Mouse (Mus musculus) adrenal gland, postnatal 36 days (tissue): Measurements from ENCODE around the gene Pkd1l1. TPM values are rescaled to one million over a fixed set of nuclear protein-coding genes. Genes with fewer than 3 reads are reported as not detected.

ENCODE experiments used
- DNase-seq, 2 experiments: peaks; one replicate each; pipeline ENCODE4 v3.0.0; 2021; ENCODE audit warnings: mixed read lengths in 1 of 2
- total RNA-seq, 2 experiments: library from RNA; stranded (reverse); gene quantifications; 2 replicates each; pipeline ENCODE4 v1.2.3; 2021

Pkd1l1 gene
- total RNA-seq, 2 experiments from 2014 or later, result not detected

GRCm38 (mm10) chr11:8936431-8937110, 36.5 kb downstream of the Pkd1l1 start:
- DNase-seq, result no peak

GRCm38 (mm10) chr11:8916081-8916671, 56.9 kb downstream of the Pkd1l1 start:
- no peak for DNase-seq

GRCm38 (mm10) chr11:8882793-8883192, 90.3 kb downstream of the Pkd1l1 start:
- no peak for DNase-seq

- DNase-seq, result no peak
Measured at GRCm38 (mm10) chr11:8881521-8881920, 91.5 kb downstream of the Pkd1l1 start.

- peak in 1 of 2 experiments; percentile 8 for DNase-seq
Measured at GRCm38 (mm10) chr11:8870115-8870514, 103.0 kb downstream of the Pkd1l1 start.

- no peak for DNase-seq
Measured at GRCm38 (mm10) chr11:8866021-8866420, 107.0 kb downstream of the Pkd1l1 start.

GRCm38 (mm10) chr11:8863955-8864675, 109.0 kb downstream of the Pkd1l1 start:
- no peak for DNase-seq

- no peak for DNase-seq
Measured at GRCm38 (mm10) chr11:8862426-8862825, 110.6 kb downstream of the Pkd1l1 start.

GRCm38 (mm10) chr11:8861978-8862377, 111.1 kb downstream of the Pkd1l1 start:
- DNase-seq, result no peak

GRCm38 (mm10) chr11:8860878-8861277, 112.2 kb downstream of the Pkd1l1 start:
- DNase-seq, result peak; percentile 41 to 63

GRCm38 (mm10) chr11:8859868-8860267, 113.2 kb downstream of the Pkd1l1 start:
- DNase-seq, result peak; percentile 86 to 89

- no peak for DNase-seq
Measured at GRCm38 (mm10) chr11:8859041-8859440, 114.0 kb downstream of the Pkd1l1 start.

GRCm38 (mm10) chr11:8856125-8856524, 116.9 kb downstream of the Pkd1l1 start:
- peak in 1 of 2 experiments; percentile 12 for DNase-seq

- DNase-seq, result no peak
Measured at GRCm38 (mm10) chr11:8848049-8848448, 125.0 kb downstream of the Pkd1l1 start.

GRCm38 (mm10) chr11:8847627-8848026, 125.4 kb downstream of the Pkd1l1 start:
- DNase-seq, result no peak

GRCm38 (mm10) chr11:8836176-8836575, 136.9 kb downstream of the Pkd1l1 start:
- no peak for DNase-seq

GRCm38 (mm10) chr11:8834121-8834520, 138.9 kb downstream of the Pkd1l1 start:
- no peak for DNase-seq

GRCm38 (mm10) chr11:8830551-8830950, 142.5 kb downstream of the Pkd1l1 start:
- no peak for DNase-seq

- no peak for DNase-seq
Measured at GRCm38 (mm10) chr11:8829561-8829960, 143.5 kb downstream of the Pkd1l1 start.

- DNase-seq, result no peak
Measured at GRCm38 (mm10) chr11:8828836-8829526, 144.1 kb downstream of the Pkd1l1 start.

- DNase-seq, result no peak
Measured at GRCm38 (mm10) chr11:8826609-8827008, 146.5 kb downstream of the Pkd1l1 start.

- no peak for DNase-seq
Measured at GRCm38 (mm10) chr11:8826046-8826445, 147.0 kb downstream of the Pkd1l1 start.

GRCm38 (mm10) chr11:8825413-8825812, 147.7 kb downstream of the Pkd1l1 start:
- DNase-seq, result no peak
